Mouse (Mus musculus): ENCODE data around the gene Eri3. TPM values are rescaled to one million over a fixed set of nuclear protein-coding genes. Genes with fewer than 3 reads are reported as not detected.

Eri3 gene
- polyA plus RNA-seq, 1 experiment from 2014 or later, result 279 TPM

- Histone ChIP-seq H3K4me2 (no peak overlapping the region), H3K27me3 (replicated peaks) (no peaks in the 10 kb centered on the region), H3K9me3 (no peaks in the 10 kb centered on the region), H3K4me3 (no peak overlapping the region), H3K36me3 (replicated peaks) (no peaks in the 10 kb centered on the region), H3K4me1 (peaks cover 7% of the 10 kb centered on the region; the same call in 1 of the 2 replicates), H3K9ac (no peak overlapping the region), H3K27ac (no peak overlapping the region)
- WGBS, result 93% methylated on average over 3 of the region's 3 CpGs
- ATAC-seq (replicated peaks), result no peak
Measured at GRCm38 (mm10) chr4:117545448-117545847, 4.7 kb upstream of the Eri3 start.

GRCm38 (mm10) chr4:117546616-117547015, 3.5 kb upstream of the Eri3 start:
- Histone ChIP-seq H3K36me3 (replicated peaks) (no peaks in the 10 kb centered on the region), H3K4me1 (peaks cover 17% of the 10 kb centered on the region), H3K4me2 (no peak overlapping the region), H3K4me3 (no peak overlapping the region), H3K9ac (no peak overlapping the region), H3K27ac (no peak overlapping the region), H3K27me3 (replicated peaks) (no peaks in the 10 kb centered on the region), H3K9me3 (no peaks in the 10 kb centered on the region)
- ATAC-seq (replicated peaks), result no peak
- WGBS, result 89% methylated on average over 6 of the region's 6 CpGs

- Histone ChIP-seq H3K9me3 (no peaks in the 10 kb centered on the region), H3K4me1 (peaks cover 27% of the 10 kb centered on the region), H3K36me3 (replicated peaks) (no peaks in the 10 kb centered on the region), H3K27me3 (replicated peaks) (no peaks in the 10 kb centered on the region), H3K4me2 (peak overlapping the region; percentile 41), H3K4me3 (peak overlapping the region; percentile 83), H3K27ac (peak overlapping the region; percentile 45), H3K9ac (no peak overlapping the region)
- no peak; the same call in 1 of the 2 replicates for ATAC-seq (replicated peaks)
- 40% methylated on average over 6 of the region's 6 CpGs for WGBS
Measured at GRCm38 (mm10) chr4:117549576-117549975, 589 bp upstream of the Eri3 start.

GRCm38 (mm10) chr4:117551144-117552000, 1.2 kb downstream of the Eri3 start:
- Histone ChIP-seq H3K9ac (no peak overlapping the region), H3K27me3 (replicated peaks) (no peaks in the 10 kb centered on the region), H3K4me3 (peak overlapping the region; percentile 83), H3K4me1 (peaks cover 34% of the 10 kb centered on the region), H3K36me3 (replicated peaks) (no peaks in the 10 kb centered on the region), H3K27ac (peak overlapping the region; percentile 87; the same call in 1 of the 2 replicates), H3K9me3 (no peaks in the 10 kb centered on the region), H3K4me2 (peak overlapping the region; percentile 66)
- WGBS, result 65% methylated on average over 8 of the region's 8 CpGs
- no peak for ATAC-seq (replicated peaks)

GRCm38 (mm10) chr4:117555495-117555894, 5.3 kb downstream of the Eri3 start:
- 63% methylated on average over 2 of the region's 2 CpGs for WGBS

GRCm38 (mm10) chr4:117556372-117556771, 6.2 kb downstream of the Eri3 start:
- no peaks in the 10 kb centered on the region for H3K27me3 ChIP-seq (replicated peaks)
- no peaks in the 10 kb centered on the region for H3K36me3 ChIP-seq (replicated peaks)
- H3K4me2 ChIP-seq, result 0 out of 2 replicates have a peak overlapping the region, but pooled peaks have one; percentile 1
- H3K27ac ChIP-seq, result peak overlapping the region; percentile 48; the same call in 1 of the 2 replicates
- H3K9me3 ChIP-seq, result no peaks in the 10 kb centered on the region
- no peak overlapping the region for H3K4me3 ChIP-seq
- H3K9ac ChIP-seq, result no peak overlapping the region
- WGBS, result 14% methylated on average over 5 of the region's 5 CpGs
- H3K4me1 ChIP-seq, result peaks cover 24% of the 10 kb centered on the region
- peak; percentile 63 for ATAC-seq (replicated peaks)

More at GRCm38 (mm10) chr4:117555495-117555894, 5.3 kb downstream of the Eri3 start:
- ATAC-seq (replicated peaks), result no peak
- Histone ChIP-seq H3K4me2 (no peak overlapping the region), H3K9me3 (no peaks in the 10 kb centered on the region), H3K4me3 (no peak overlapping the region), H3K36me3 (replicated peaks) (no peaks in the 10 kb centered on the region), H3K27me3 (replicated peaks) (no peaks in the 10 kb centered on the region), H3K4me1 (peaks cover 31% of the 10 kb centered on the region), H3K27ac (no peak overlapping the region), H3K9ac (no peak overlapping the region)

- H3K4me1 ChIP-seq, result peaks cover 16% of the 10 kb centered on the region
- H3K9me3 ChIP-seq, result no peaks in the 10 kb centered on the region
- no peak for ATAC-seq (replicated peaks)
- 86% methylated on average over 5 of the region's 5 CpGs for WGBS
- no peaks in the 10 kb centered on the region for H3K36me3 ChIP-seq (replicated peaks)
- H3K4me2 ChIP-seq, result no peak overlapping the region
- H3K27ac ChIP-seq, result no peak overlapping the region
- H3K9ac ChIP-seq, result no peak overlapping the region
- H3K27me3 ChIP-seq (replicated peaks), result no peaks in the 10 kb centered on the region
- no peak overlapping the region for H3K4me3 ChIP-seq
Measured at GRCm38 (mm10) chr4:117557068-117557645, 7.0 kb downstream of the Eri3 start.

- no peaks in the 10 kb centered on the region for H3K27me3 ChIP-seq (replicated peaks)
- no peaks in the 10 kb centered on the region for H3K9me3 ChIP-seq
- no peak overlapping the region for H3K27ac ChIP-seq
- no peak overlapping the region for H3K9ac ChIP-seq
- no peak for ATAC-seq (replicated peaks)
- peaks cover 2% of the 10 kb centered on the region; the same call in 1 of the 2 replicates for H3K4me1 ChIP-seq
- 80% methylated on average over 9 of the region's 9 CpGs for WGBS
- H3K4me2 ChIP-seq, result no peak overlapping the region
- H3K4me3 ChIP-seq, result no peak overlapping the region
- H3K36me3 ChIP-seq (replicated peaks), result no peaks in the 10 kb centered on the region
Measured at GRCm38 (mm10) chr4:117563967-117564366, 13.8 kb downstream of the Eri3 start.

GRCm38 (mm10) chr4:117568846-117569245, 18.7 kb downstream of the Eri3 start:
- H3K4me2 ChIP-seq, result no peak overlapping the region
- H3K36me3 ChIP-seq (replicated peaks), result no peaks in the 10 kb centered on the region
- no peaks in the 10 kb centered on the region for H3K27me3 ChIP-seq (replicated peaks)
- H3K9me3 ChIP-seq, result no peaks in the 10 kb centered on the region
- ATAC-seq (replicated peaks), result no peak
- H3K27ac ChIP-seq, result no peak overlapping the region
- H3K4me3 ChIP-seq, result no peak overlapping the region
- H3K9ac ChIP-seq, result no peak overlapping the region
- peaks cover 6% of the 10 kb centered on the region; the same call in 1 of the 2 replicates for H3K4me1 ChIP-seq
- WGBS, result 50% methylated on average over 2 of the region's 2 CpGs

GRCm38 (mm10) chr4:117570964-117571363, 20.8 kb downstream of the Eri3 start:
- H3K4me1 ChIP-seq, result peaks cover 6% of the 10 kb centered on the region; the same call in 1 of the 2 replicates
- H3K9me3 ChIP-seq, result no peaks in the 10 kb centered on the region
- no peaks in the 10 kb centered on the region for H3K36me3 ChIP-seq (replicated peaks)
- H3K4me3 ChIP-seq, result no peak overlapping the region
- no peaks in the 10 kb centered on the region for H3K27me3 ChIP-seq (replicated peaks)
- 75% methylated on average over 5 of the region's 5 CpGs for WGBS
- no peak for ATAC-seq (replicated peaks)
- no peak overlapping the region for H3K4me2 ChIP-seq
- H3K27ac ChIP-seq, result no peak overlapping the region
- no peak overlapping the region for H3K9ac ChIP-seq

GRCm38 (mm10) chr4:117577579-117577978, 27.4 kb downstream of the Eri3 start:
- Histone ChIP-seq H3K36me3 (replicated peaks) (no peaks in the 10 kb centered on the region), H3K4me3 (no peak overlapping the region), H3K4me1 (0 out of 2 replicates have a peak, but pooled peaks cover 3% of the 10 kb centered on the region), H3K27ac (no peak overlapping the region), H3K27me3 (replicated peaks) (no peaks in the 10 kb centered on the region), H3K9me3 (no peaks in the 10 kb centered on the region), H3K9ac (no peak overlapping the region), H3K4me2 (no peak overlapping the region)
- 100% methylated on average over 1 of the region's 1 CpGs for WGBS
- no peak for ATAC-seq (replicated peaks)

GRCm38 (mm10) chr4:117581626-117582025, 31.5 kb downstream of the Eri3 start:
- 65% methylated on average over 9 of the region's 9 CpGs for WGBS
- 0 out of 2 replicates have a peak, but pooled peaks cover 3% of the 10 kb centered on the region for H3K4me1 ChIP-seq
- H3K9ac ChIP-seq, result no peak overlapping the region
- no peak overlapping the region for H3K4me2 ChIP-seq
- no peak overlapping the region for H3K4me3 ChIP-seq
- 0 out of 2 replicates have a peak, but pooled peaks cover 4% of the 10 kb centered on the region for H3K36me3 ChIP-seq (replicated peaks)
- no peak for ATAC-seq (replicated peaks)
- H3K9me3 ChIP-seq, result no peaks in the 10 kb centered on the region
- H3K27me3 ChIP-seq (replicated peaks), result no peaks in the 10 kb centered on the region
- no peak overlapping the region for H3K27ac ChIP-seq

All from midbrain, embryonic 15.5 days (tissue).